Mouse (Mus musculus): ENCODE measurements around the gene Gm10337.
A peak's percentile ranks its signal among the peaks of the same experiment; 100 is the strongest.

DNA sequence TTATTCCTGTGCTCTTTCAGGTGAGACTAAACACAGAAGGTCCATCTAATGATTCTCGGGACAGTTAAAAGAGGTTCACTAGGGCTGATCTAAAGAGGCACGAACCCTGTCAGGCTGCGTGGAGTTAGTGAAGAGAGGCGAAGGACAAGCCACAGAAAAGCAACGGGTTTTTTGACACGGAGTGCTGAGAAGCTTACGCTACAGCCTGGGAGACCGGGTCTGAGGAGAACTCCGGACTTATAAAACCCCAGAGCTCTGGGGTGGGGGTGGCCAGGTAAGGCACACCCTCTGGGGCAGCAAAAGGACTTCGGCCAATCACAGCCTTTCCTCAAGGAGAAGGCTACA, 14.1 kb downstream of the Gm10337 start:
- TF ChIP-seq HCFC1 (IDR thresholded peaks at IDR 0.05; ENCODE audit: low read depth, low read length) (no peak), E2F4 (IDR thresholded peaks at IDR 0.05; ENCODE audit: insufficient replicate concordance, low read depth, low read length) (no peak), MXI1 (IDR thresholded peaks at IDR 0.05; ENCODE audit: low read depth, low read length) (no peak), NELFE (IDR thresholded peaks at IDR 0.05; ENCODE audit: low read depth, low read length) (peak; percentile 94), EP300 (IDR thresholded peaks at IDR 0.05; ENCODE audit: low read length) (no peak), CTCF (conservative IDR thresholded peaks at IDR 0.05 in 1 of 2, IDR thresholded peaks at IDR 0.05 in 1 of 2; ENCODE audit: low read depth in 2 of 2, low read length in 2 of 2) (no peak), CHD1 (IDR thresholded peaks at IDR 0.05; ENCODE audit: low read depth, low read length) (peak; percentile 86; the same call in 1 of the 2 replicates), POLR2A (IDR thresholded peaks at IDR 0.05; ENCODE audit: low read depth, low read length) (peak; percentile 96), ZNF384 (IDR thresholded peaks at IDR 0.05; ENCODE audit: low read depth, low read length) (no peak), PAX5 (IDR thresholded peaks at IDR 0.05; ENCODE audit: low read length) (no peak), UBTF (IDR thresholded peaks at IDR 0.05; ENCODE audit: low read depth, low read length) (no peak)

Measured in CH12.LX (cell line).